Mouse (Mus musculus) bone marrow, adult 2 months (tissue): ENCODE data around the gene Rnf115. TPM values are rescaled to one million over a fixed set of nuclear protein-coding genes. Genes with fewer than 3 reads are reported as not detected.
A peak's percentile ranks its signal among the peaks of the same experiment; 100 is the strongest.

Experiments used
- H3K27ac ChIP-seq: fragments of 200-500 bp; 2 replicates; pipeline ENCODE4 v1.5.1; 2012; ENCODE audit warnings: low read depth, mild to moderate bottlenecking, control low read depth, inconsistent platforms, low read length; ENCODE audit not compliant: control insufficient read depth, poor library complexity, insufficient read depth
- H3K4me1 ChIP-seq: fragments of 200-500 bp; 2 replicates; pipeline ENCODE4 v1.6.1; 2011; ENCODE audit warnings: low read length; ENCODE audit not compliant: control insufficient read depth, insufficient read depth
- H3K4me3 ChIP-seq: fragments of 200-500 bp; replicated peaks from 2 replicates; pipeline ENCODE3; 2011; ENCODE audit warnings: mild to moderate bottlenecking, low read depth, low read length, control low read depth; ENCODE audit not compliant: control insufficient read depth
- CTCF ChIP-seq: fragments of 200-500 bp; IDR thresholded peaks from 2 replicates; pipeline ENCODE4 v1.5.1; 2011; ENCODE audit warnings: low read length, control low read depth; ENCODE audit not compliant: control insufficient read depth, insufficient read depth
- POLR2A ChIP-seq: fragments of 200-500 bp; IDR thresholded peaks from 2 replicates; pipeline ENCODE4 v1.6.1; 2011; ENCODE audit warnings: low read depth, mild to moderate bottlenecking, control low read depth, low read length, borderline replicate concordance; ENCODE audit not compliant: control insufficient read depth
- WGBS: fragments of 180-500 bp; shearing (Covaris S2); methylation state at CpG from one replicate; pipeline ENCODE4 v1.1.7; 2018; 5-methylcytosine and 5-hydroxymethylcytosine counted together
- polyA plus RNA-seq: library from polyadenylated mRNA; stranded (reverse); fragments of >200 nt; gene quantifications from 2 replicates; pipeline ENCODE4 v1.2.4, GENCODE M21; 2011; ENCODE audit warnings: low replicate concordance; ENCODE audit not compliant: missing spikeins, insufficient read depth, insufficient read length

Rnf115 gene
- polyA plus RNA-seq, 1 experiment: 17.2 TPM

DNA sequence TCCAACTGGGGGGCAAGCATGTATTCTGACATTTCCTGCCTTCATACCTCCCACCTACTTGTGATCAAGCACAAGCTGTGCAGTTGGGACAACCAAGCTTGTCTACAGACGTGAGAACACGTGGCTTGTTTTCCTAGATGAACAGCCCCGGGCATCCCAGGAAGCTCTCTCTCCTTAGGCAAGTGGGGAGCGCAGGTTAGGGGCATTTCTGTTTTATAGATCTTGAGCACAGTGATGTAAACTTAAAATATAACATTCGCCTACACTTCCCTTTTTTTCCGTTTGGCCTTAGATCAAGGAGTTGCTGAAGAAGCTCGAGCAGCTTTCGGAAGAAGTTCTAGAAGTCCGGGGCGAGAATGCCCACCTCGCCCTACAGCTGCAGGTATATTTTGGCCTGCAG, 38.6 kb upstream of the Rnf115 start:
- H3K27ac ChIP-seq: no peak overlapping the region
- no peaks in the 10 kb centered on the region for H3K4me1 ChIP-seq
- TF ChIP-seq CTCF: no peak
- no peak for TF ChIP-seq POLR2A
- H3K4me3 ChIP-seq: no peak overlapping the region
- 18% methylated on average over 11 of the region's 11 CpGs for WGBS

- no peak overlapping the region for H3K27ac ChIP-seq
- no peak for TF ChIP-seq CTCF
- no peak for TF ChIP-seq POLR2A
- H3K4me1 ChIP-seq: no peaks in the 10 kb centered on the region
- H3K4me3 ChIP-seq: no peak overlapping the region
- whole genome bisulfite sequencing: 61% methylated on average over 3 of the region's 3 CpGs
Measured at GRCm38 (mm10) chr3:96690298-96690697, 37.2 kb upstream of the Rnf115 start.

- Histone ChIP-seq H3K4me3 (no peak overlapping the region), H3K27ac (no peak overlapping the region), H3K4me1 (no peaks in the 10 kb centered on the region)
- TF ChIP-seq CTCF (no peak), POLR2A (no peak)
- 31% methylated on average over 3 of the region's 3 CpGs for WGBS
Measured at GRCm38 (mm10) chr3:96692506-96692905, 35.0 kb upstream of the Rnf115 start.

DNA sequence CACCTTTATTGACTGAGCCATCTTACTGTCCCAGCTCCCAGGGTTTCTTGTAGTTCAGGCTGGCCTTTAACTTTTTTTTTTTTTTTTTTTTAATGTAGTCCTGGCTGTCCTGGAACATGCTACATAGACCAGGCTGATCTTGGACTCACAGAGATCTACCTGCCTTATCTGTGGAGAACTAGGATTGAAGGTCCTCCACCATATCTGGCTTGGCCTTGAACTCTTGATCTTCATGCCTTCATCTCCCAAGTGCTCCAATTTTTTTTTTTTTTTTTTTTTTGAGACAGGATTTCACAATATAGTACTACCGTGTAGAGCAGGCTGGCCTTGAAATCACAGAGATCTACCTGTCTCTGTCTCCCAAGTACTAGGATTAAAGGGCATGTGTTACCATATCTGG, 33.9 kb upstream of the Rnf115 start:
- Histone ChIP-seq H3K4me3 (no peak overlapping the region), H3K4me1 (no peaks in the 10 kb centered on the region; the same call in 1 of the 2 replicates), H3K27ac (no peak overlapping the region)
- TF ChIP-seq CTCF: no peak
- TF ChIP-seq POLR2A: no peak
- 42% methylated on average over 1 of the region's 1 CpGs for WGBS

DNA sequence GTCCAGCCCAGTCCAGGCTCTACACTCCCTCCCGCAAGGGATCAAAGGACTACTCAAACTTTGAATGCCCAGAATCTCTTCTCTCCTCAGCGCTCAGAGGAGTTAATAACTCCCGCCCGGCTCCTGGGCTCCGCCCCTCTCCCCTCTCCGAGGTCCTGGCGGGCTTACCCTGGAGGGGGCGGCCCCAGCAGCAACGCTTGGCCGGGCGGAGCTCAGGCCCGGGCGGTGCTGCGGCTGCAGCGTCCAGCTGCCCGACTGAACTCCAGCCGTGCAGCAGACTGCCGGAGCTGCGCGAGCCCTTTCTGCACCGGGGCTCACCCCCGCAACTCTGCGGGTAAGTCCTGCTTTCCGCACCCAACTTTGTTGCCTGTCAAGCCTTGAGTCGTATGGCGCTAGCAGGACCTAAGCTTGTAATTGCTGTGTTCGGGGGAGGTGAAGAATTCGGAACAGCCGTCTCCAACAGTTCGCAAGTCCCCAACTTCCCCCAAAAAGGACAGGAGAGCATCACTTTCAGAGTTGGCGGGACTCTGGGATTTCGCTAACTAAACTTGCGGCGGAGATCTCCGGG, 31.2 kb upstream of the Rnf115 start, which contains the start of gene Pias3:
TSS of gene Pias3 (plus strand) at position 187 of the 568 bp plus-strand sequence.
- Histone ChIP-seq H3K27ac (peak within 1 kb of the TSS; percentile 99), H3K4me3 (peak within 1 kb of the TSS; percentile 90), H3K4me1 (no peaks in the 10 kb centered on the region; the same call in 1 of the 2 replicates)
- 1% methylated on average over 35 of the region's 35 CpGs for WGBS
- TF ChIP-seq POLR2A: peak; percentile 64; the same call in 1 of the 2 replicates
- TF ChIP-seq CTCF: no peak

DNA sequence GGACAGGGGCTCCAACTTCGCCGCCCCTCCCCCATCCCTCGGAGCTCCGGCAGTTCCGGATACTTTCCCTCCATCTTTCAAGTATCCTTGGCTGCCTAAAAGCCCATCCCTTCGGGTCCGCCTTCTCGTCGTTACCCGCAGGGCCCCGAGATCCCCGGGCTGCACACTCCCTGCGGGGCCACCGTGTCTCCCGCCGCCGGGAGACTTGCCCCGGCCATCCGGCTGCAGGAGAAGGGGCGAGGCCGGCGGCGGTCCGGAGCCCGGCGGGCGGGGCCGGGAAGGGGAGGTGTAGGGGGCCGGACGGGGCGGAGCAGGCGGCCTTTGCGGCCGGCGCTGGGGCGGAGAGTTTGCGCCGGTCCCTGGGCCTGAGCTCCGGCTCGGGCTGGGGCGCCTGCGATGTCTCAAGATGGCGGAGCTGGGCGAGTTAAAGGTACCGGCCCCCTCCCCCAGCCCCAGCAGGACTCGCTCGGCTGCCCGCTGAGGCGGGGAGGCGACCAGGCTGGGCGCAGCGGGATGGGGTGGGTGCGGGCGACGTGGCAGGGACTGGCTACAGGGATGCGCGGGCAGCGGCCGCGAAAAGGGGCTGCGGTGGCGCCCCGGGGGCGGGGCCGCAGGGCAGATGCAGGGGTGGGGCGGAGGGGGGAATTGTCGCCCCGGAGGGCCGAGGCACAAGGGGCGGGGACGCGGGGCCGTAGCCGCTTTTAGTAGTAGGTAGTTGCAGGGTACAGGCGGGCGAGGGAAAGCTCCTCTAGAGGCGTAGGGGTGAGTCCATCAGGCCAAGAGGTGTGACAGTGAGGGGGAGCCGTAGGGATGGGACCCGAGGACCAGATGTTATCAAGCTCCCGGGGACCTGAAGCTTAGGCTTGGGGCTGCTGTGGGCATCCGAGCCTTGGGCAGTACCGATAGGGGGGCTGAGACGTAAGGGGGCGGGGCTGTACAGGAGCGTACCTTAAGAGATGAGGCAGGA, 30.4 kb upstream of the Rnf115 start:
- WGBS: under 1% methylated on average over 83 of the region's 85 CpGs

DNA sequence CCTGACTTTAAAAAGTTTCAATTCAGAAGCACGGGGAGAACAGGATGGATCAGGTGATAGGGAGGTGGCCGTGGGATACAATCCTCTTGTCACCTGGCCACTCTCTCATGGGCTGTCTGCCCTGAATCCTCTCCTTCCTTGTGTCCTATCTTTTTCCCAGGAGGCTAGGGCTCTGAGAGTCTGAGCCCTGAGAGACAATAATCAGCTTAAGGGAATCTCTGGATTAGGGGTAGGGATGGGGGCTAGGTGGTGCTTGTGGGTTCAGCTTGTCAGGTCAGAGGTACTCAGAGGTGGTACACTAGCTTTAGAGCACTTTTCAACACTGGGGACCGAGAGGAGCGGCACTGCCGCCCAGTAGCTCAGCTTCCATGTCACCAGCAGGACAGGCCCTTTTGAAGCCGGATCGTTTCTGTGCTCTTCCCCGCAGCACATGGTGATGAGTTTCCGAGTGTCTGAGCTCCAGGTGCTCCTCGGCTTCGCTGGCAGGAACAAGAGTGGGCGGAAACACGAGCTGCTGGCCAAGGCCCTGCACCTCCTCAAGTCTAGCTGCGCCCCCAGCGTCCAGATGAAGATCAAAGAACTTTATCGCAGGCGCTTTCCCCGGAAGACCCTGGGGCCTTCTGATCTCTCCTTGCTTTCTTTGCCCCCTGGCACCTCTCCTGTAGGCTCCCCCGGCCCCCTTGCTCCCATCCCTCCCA, 28.3 kb upstream of the Rnf115 start:
- Histone ChIP-seq H3K4me3 (no peak overlapping the region), H3K27ac (no peak overlapping the region), H3K4me1 (no peaks in the 10 kb centered on the region; the same call in 1 of the 2 replicates)
- 90% methylated on average over 19 of the region's 19 CpGs for WGBS
- no peak for TF ChIP-seq CTCF
- TF ChIP-seq POLR2A: no peak

More for the DNA sequence above, 30.4 kb upstream of the Rnf115 start:
- no peak for TF ChIP-seq CTCF
- 0 out of 2 replicates have a peak, but pooled peaks have one; percentile 24 for TF ChIP-seq POLR2A
- Histone ChIP-seq H3K4me3 (peak overlapping the region; percentile 90), H3K4me1 (no peaks in the 10 kb centered on the region; the same call in 1 of the 2 replicates), H3K27ac (peak overlapping the region; percentile 99)
